Mouse (Mus musculus) embryonic fibroblast, embryonic 13.5 days (primary cell): ENCODE measurements at regions not wholly inside any gene's neighbourhood (a gene's known extent, or its start where the extent isn't known, plus 50 kb on each side); places are given as distances from the start of the nearest gene placed in this dataset.

Experiments used
- CTCF ChIP-seq: IDR thresholded peaks from 2 replicates; pipeline ENCODE4 v1.5.1; 2011; ENCODE audit warnings: mild to moderate bottlenecking, control low read depth, low read length, moderate library complexity, borderline replicate concordance; ENCODE audit not compliant: insufficient read depth
- POLR2A ChIP-seq: IDR thresholded peaks from 2 replicates; pipeline ENCODE4 v1.6.1; 2011; ENCODE audit warnings: low read depth, mild to moderate bottlenecking, control low read depth, low read length, moderate library complexity

DNA sequence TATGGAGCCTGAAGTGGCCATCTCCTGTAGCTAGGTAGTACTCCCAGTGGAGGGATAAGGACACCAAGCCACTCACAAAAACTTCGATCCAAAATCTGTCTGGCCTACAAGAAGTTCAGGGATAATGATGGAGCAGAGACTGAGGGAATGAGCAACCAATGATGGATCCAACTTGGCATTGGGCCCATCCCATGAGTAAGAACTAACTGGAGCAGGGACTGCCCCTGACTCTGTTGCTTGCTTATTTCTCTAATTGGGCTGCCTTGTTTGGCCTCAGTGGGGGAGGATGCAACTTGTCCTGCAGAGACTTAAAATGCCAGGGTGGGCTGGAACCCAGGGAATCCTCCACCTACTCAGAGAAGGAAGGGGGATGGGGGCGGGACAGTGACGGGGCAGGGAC, 67.0 kb upstream of the Map2 start:
- TF ChIP-seq CTCF: no peak
- TF ChIP-seq POLR2A: no peak
